Mouse (Mus musculus) embryo, embryonic 11 days (tissue): ENCODE measurements around the gene Gmppa.

ENCODE experiments used
- DNase-seq: peaks from one replicate; pipeline ENCODE4 v3.0.0-alpha.2; 2015

The Gmppa gene

GRCm38 (mm10) chr1:75456746-75457564 lies 21.2 kb downstream of the Gmppa start:
- no peak for DNase-seq

- DNase-seq, result no peak
These were observed 21.9 kb downstream of the Gmppa start for GRCm38 (mm10) chr1:75457710-75458024.

GRCm38 (mm10) chr1:75458025-75458788 lies 22.5 kb downstream of the Gmppa start:
- DNase-seq, result peak; percentile 78

- DNase-seq, result no peak
These were observed 23.3 kb downstream of the Gmppa start for GRCm38 (mm10) chr1:75458789-75459684.

GRCm38 (mm10) chr1:75460297-75460696 lies 24.6 kb downstream of the Gmppa start:
- DNase-seq, result no peak

- no peak for DNase-seq
These were observed 26.9 kb downstream of the Gmppa start for GRCm38 (mm10) chr1:75462636-75463035.

GRCm38 (mm10) chr1:75463652-75464204 lies 28.0 kb downstream of the Gmppa start:
- no peak for DNase-seq

GRCm38 (mm10) chr1:75467215-75467927 lies 31.6 kb downstream of the Gmppa start:
- DNase-seq, result peak; percentile 91

GRCm38 (mm10) chr1:75469287-75469825 lies 33.6 kb downstream of the Gmppa start:
- no peak for DNase-seq

GRCm38 (mm10) chr1:75476441-75476840 lies 40.7 kb downstream of the Gmppa start:
- DNase-seq, result no peak

- peak; percentile 85 for DNase-seq
These were observed 41.7 kb downstream of the Gmppa start for GRCm38 (mm10) chr1:75477264-75477965.

GRCm38 (mm10) chr1:75477966-75478290 lies 42.2 kb downstream of the Gmppa start:
- no peak for DNase-seq

- peak; percentile 59 for DNase-seq
These were observed 42.8 kb downstream of the Gmppa start for GRCm38 (mm10) chr1:75478497-75478896.

- peak; percentile 99 for DNase-seq
These were observed 43.3 kb downstream of the Gmppa start, which contains the start of the genes Chpf and Tmem198 for GRCm38 (mm10) chr1:75478916-75479634. Chpf (minus strand) TSS chr1:75479307. Tmem198 (plus strand) TSS chr1:75479532.

GRCm38 (mm10) chr1:75479635-75479989 lies 43.9 kb downstream of the Gmppa start:
- no peak for DNase-seq

GRCm38 (mm10) chr1:75480036-75480435 lies 44.3 kb downstream of the Gmppa start:
- no peak for DNase-seq

GRCm38 (mm10) chr1:75480735-75481134 lies 45.0 kb downstream of the Gmppa start:
- no peak for DNase-seq

GRCm38 (mm10) chr1:75486561-75486960 lies 50.8 kb downstream of the Gmppa start:
- DNase-seq, result peak; percentile 18

GRCm38 (mm10) chr1:75487040-75487404 lies 51.3 kb downstream of the Gmppa start:
- no peak for DNase-seq

GRCm38 (mm10) chr1:75487405-75488161 lies 51.9 kb downstream of the Gmppa start:
- DNase-seq, result peak; percentile 91
